Mouse (Mus musculus) central nervous system, embryonic 14 days (tissue): ENCODE measurements around the gene Srsf11. TPM values are rescaled to one million over a fixed set of nuclear protein-coding genes. Genes with fewer than 3 reads are reported as not detected.

Source experiments
- polyA plus RNA-seq: library from polyadenylated mRNA; depleted of rRNA; stranded (reverse); fragments of >200 nt; gene quantifications from 2 replicates; pipeline ENCODE4 v1.2.3, GENCODE M21; 2012; rRNA removed

The Srsf11 gene
- polyA plus RNA-seq, result 595 and 633 TPM in 2 replicates

DNA sequence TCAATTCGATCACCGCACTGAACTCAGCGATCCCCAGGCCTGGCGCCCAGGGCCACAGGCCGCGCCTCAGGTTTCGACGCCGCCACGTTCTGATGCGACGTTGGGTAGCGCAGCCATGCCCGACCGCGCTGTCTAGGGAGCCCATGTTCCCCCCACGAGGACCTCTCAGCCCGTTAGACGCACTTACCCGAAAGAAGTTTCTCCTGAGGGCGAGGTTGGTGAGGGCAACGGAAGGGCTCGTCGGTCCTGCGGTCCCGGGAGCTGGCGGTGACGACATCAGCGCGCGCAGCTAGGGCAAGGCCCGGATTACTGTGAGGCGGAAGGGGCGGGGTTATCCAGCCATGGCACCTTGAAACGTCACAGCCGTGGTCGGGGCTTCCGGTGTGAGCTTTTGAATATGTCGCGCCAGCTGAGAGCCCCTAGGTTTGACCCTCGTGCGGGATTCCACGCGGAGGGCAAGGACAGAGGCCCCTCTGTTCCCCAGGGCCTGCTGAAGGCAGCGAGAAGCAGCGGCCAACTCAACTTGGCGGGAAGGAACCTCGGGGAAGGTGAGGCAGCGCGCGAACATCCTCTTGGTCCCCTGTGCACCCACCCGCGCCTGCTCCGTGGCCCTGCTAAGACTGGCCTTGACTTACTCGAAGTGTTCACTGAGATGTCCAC, at the start of gene Srsf11, which contains the start of gene Lrrc40:
Srsf11 (minus strand) TSS at position 311 of the 660 bp plus-strand sequence.
Lrrc40 (plus strand) TSS at position 334 of the 660 bp plus-strand sequence.

Other genes starting within 250 kb of the Srsf11 start
- 3.7 and 4.1 TPM in 2 replicates for gene Cth, start 111.6 kb downstream of the Srsf11 start, polyA plus RNA-seq
- 22.1 and 23.5 TPM in 2 replicates for gene Ankrd13c, start 89.4 kb downstream of the Srsf11 start, polyA plus RNA-seq
- 30.9 and 31.8 TPM in 2 replicates for gene Lrrc40, start within 50 bp of the Srsf11 start, polyA plus RNA-seq